Mouse (Mus musculus): ENCODE data around the gene Ripor1.

DNA sequence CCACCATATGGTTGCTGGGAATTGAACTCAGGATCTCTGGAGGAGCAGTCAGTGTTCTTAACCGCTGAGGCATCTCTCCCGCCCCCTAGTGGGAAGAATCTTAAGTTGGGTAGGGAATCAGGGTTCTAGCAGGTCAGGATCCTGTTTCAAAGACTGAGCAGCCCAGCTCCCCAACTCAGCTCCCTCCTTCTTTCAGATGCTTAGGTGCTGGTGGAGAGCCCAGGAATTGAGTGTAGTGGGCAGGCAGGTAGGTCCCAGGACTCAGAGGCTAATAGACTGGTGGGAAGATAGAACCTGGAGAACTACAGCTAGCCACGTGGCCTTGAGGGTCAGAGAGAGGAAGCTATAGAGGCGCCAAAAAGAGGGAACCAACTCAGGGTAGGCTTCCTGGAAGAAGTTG, 2.6 kb downstream of the Ripor1 start:
- TF ChIP-seq CTCF (IDR thresholded peaks at IDR 0.05; ENCODE audit: insufficient read depth, low read depth, low read length) (no peak), POLR2A (IDR thresholded peaks at IDR 0.05; ENCODE audit: insufficient read depth, low read depth, low read length) (no peak)
